Mouse (Mus musculus) thymus, postnatal 10 days (tissue): Measurements from ENCODE around the gene E330009J07Rik.

ENCODE experiments used
- DNase-seq, 2 experiments: peaks; one replicate each; pipeline ENCODE4 v3.0.0; 2021; ENCODE audit warnings: low spot score in 2 of 2

Gene E330009J07Rik

DNA sequence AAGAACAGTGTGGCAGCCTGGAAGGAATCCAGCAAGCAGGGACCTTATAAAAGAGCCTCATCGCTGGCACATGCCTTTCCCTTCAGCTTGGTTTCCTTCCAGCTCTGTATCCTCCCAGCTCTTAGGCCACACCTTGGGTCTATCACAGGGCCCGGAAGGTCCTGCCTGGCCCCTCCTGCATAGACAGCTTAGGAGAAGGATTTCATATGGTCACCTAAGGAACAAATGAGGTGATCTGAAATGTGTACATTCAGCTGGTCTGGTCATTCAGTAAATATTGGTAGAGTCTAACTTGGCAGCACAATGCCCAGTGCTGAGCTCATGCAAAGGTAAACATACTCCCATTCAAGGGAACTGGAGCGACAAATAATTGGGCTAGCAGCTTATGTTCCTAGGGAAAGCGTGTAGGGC is 6.4 kb downstream of the E330009J07Rik start:
- DNase-seq: no peak

DNA sequence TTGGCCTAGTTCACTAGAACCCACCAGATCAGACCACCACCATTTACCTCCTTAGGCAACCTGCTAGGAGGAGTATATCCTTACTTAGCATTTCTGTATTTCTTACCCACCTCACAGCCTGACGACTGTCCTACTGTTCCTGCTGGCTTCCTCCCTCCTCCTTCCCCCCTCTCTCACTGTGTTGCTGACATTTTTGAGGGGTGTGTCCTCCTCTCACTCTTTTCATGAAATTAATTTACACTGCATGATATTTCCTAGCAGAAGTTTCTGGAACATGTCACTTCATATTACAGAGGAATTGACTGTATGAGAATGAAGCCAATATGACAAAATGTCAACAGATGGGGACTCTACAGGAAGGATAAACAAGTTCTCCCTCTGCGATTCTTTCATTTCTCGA is 7.2 kb downstream of the E330009J07Rik start:
- DNase-seq: no peak

DNA sequence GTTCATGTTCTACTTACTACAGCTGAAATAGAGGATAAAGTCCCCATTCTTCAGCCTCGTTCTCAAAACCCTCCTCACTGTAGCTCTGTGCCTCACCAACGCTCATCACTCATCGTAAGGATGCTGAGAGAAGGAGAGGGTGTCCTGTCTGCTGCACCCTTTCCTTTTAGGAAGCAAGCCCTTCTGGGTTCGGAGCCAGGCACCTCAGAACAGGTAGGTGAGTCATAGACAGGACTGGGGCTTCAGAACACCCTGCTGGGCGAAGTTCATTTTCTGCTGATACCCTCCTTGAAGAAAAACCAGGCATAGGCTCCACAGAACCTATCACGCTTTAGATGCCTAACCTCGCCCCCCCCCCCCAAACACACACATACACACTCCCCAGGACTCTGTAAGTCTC is 8.5 kb downstream of the E330009J07Rik start:
- DNase-seq: no peak

DNA sequence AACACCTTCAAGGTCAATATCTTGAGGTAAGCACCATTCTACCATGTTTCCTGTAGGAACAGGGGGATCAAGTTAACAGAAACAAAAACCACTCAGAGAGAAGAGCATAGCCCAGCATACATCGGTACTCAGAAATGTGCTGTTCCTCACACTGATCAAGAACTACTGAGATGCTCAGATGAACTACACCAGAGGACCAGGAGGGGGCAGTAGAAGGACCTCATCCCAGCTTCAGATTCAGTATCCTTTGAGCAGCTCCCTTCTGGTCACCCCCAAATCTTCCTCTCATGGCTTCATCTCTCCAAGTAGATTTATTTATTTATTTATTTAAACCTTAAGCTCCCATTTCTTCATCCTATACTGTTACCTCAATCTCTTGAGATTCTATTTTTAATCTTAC is 12.2 kb downstream of the E330009J07Rik start:
- DNase-seq: peak; percentile 20 to 64

DNA sequence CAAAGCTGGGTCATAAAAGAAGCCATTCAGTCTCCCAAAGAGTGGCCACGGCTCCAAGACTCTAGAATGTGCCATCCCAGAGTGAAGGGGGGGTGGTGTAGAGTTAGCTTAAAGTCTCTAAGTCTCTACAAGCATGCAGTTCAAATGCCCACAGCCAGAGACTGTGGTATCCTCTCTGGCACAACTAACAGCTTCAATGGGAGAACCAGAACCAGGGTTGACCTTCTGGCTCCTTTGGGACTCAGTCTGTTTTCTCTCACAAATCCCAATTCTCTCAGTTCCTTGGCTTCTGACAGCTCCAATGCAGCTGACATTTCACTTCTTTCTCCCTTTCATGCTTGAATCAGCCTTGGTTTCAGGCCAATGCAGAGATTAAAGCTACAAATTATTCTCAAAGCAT is 12.9 kb downstream of the E330009J07Rik start:
- DNase-seq: no peak

DNA sequence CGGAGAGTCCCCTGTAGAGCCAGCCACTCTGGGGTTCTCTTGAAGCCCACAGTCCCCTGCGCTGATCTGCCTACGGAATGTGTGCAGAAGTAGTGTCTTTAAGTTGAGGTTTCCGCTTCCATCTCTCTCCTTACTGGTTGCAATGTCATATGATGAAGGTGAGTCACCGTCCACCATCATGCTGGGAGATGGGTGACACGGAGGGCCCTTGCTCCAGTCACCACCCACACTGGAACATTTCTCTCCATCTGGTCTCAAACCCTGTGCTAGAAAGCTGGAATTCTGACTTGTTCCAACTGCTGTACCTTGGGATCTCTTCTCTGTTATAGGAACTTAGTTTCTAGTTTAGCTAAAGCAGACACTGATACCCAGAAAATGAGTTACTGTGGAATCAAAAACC is 14.8 kb downstream of the E330009J07Rik start:
- no peak for DNase-seq

DNA sequence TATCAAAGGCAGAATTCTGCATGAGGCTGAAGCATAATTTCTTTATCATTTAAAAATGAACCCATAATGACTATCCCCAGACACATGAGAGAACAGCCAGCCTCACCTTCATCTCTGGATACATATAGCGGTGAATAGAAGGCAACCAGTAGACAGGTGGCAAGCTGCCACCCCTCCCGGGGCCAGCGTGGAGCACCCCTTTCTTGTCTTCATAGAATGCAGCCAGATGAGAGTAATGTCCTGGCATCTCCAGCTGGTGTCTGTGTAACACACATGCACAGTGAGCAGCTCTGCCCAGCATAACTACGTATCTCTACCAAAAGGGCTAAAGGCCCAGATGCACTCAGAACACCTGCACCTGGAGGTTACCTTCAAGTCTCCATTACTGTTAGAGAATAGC is 17.5 kb downstream of the E330009J07Rik start:
- no peak for DNase-seq

DNA sequence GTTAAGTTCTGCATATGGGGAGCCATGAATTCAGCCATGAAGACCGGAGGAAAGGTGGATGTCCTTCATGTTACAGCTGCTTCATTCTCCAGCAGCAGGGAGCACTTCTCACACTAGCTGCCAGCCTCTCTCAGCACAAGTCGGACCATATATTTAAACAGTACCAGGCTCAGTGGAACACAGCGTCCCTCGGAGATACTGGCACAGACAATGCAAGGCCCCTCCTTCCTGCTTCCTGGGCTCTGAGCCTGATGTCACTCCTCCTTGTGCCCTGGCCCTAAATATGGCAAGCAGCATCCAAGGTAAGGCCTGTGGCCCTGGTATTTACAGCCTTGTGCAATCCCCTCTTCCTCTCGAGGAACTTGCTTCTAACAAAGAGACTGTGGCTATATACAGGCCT is 20.1 kb downstream of the E330009J07Rik start:
- no peak for DNase-seq

DNA sequence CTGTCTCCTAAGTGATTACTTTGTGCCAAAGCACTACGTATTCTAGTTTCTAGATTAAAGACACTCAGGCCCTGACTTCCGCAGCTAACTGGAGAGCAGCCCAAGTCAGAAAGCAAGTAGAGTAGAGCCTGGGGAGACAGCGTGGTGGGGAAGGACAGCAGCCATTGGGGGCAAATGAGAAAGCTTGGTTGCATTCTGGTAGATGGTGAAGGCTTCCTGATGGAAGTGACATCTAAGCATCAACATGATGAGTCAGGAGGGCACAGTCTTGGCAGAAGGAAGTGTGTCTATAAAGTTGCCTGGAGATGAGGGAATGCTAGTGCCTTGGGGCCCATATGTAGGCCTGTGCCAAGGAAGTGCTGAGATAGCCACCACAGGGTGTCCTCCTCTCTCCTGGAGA is 22.4 kb downstream of the E330009J07Rik start:
- DNase-seq: no peak

DNA sequence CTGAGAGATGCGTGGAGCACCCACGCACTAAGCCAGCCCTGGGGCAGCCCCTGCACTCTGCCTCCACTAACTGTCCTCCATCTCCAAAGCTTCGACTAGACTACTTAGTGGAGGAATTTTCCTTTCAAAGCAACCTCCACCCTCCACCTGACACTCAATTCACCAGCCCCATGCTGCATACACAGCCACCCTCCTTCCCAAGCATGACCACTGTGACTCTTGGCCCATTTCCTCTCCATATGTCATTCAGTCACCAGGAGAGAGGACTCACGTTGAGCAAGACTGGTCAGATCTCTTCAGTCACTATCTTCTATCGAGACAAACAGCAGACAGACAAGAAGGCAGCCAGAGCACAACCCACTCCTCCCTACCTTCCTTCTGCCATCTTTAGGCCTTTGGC is 22.9 kb downstream of the E330009J07Rik start:
- no peak for DNase-seq

DNA sequence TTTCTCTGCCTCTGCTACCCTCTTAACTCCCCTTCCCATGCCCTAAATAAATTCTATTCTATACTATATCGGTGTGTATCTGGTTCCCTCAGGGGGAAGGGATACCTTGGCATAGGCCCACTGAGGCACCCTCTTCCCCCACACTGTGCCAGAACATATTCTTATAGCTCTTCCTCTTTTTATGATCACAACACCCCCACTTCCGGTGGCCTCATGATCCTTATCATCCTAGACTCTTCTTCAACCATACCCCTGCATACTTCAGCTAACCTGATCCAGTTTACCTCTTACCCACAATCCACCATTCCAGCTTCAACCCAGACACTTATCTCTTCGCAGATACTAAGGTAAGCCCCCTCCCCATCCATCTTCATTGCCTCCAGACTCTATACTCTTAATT is 24.9 kb downstream of the E330009J07Rik start:
- no peak for DNase-seq

DNA sequence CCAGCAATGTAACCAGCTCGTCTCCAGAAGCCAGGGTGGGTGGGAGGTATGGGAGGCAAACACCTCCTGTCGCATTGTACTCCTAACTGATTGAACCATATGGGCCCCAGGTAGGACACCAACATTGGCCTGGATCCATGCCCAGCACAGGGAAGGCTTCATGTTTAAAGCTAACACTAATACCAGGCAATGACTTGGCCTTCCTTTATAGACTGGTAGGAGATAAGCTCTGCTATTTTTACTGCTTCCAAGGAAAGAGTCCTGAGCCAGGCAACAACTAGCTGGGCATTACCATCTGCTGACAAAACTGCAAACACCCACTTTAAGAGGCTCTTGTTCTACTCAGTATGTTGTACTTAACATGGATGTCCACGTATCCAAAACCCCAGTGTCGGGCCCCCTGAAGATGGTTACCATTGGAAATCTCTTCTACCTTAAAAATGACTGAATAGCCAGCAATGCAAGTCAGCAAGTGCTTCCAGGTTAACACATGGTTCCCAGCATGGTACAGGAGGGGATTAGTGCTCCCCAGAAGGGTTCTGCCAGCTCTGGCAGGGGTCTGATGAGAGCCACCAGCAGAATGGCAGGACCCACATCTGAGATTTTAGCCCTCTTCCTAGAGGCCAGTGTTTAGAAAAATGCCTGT is 32.2 kb downstream of the E330009J07Rik start:
- no peak for DNase-seq

DNA sequence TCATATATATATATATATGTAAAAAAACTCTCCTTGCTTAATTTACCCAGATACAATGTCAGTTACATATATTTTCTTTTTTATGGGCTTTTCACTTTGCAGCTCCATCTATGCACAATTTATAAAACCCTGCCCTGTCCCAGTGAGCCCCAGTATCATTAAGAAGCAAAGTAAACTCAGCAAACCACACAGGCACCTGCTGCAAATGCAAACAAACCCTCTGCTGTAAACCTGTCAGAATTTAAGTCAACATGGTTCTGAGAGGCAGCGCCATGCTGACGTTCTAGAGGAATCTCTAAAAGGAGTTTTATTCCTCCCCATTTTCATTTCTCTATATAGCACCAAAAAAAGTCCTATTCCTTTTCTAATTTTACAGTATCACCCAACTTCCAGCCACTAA is 33.9 kb downstream of the E330009J07Rik start:
- DNase-seq: no peak

DNA sequence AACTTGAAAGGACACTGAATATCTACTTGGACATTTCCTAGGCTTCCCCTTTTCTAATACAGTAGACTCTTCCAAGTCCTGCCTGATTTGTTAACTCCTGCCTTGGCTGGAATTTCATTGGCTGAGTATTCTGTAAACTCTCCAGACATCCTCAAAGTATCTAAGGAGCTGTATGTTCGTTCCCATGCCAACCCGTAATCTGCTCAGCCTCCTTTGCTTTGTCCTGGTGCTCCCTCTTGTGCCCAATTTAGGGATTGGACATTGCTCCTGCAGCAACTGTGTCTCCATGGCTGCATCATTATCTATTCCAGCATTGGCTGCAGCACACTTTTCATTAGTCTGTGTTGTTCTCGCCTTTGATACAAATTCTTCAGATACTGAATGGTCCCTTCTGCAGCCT is 42.7 kb downstream of the E330009J07Rik start:
- DNase-seq: peak in 1 of 2 experiments; percentile 12

DNA sequence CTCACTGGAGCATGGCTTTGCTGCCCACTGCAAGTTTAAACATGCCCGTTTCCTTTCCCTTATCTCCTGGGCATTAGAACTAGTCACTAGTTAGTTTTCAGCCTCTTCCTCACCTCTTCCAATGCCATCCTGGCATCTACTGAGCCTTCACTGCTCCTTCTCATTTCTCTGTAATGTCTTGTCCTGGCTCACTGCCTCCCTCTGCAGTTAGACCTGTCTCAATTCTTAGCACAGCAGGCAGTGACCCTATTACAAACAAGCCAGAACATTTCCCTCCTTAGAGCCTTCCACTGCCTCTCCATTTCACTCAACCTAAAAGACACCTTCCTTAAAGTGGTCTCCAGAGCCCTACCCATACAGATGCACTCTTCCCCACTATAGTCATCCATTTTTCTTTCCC is 45.0 kb downstream of the E330009J07Rik start:
- no peak for DNase-seq

DNA sequence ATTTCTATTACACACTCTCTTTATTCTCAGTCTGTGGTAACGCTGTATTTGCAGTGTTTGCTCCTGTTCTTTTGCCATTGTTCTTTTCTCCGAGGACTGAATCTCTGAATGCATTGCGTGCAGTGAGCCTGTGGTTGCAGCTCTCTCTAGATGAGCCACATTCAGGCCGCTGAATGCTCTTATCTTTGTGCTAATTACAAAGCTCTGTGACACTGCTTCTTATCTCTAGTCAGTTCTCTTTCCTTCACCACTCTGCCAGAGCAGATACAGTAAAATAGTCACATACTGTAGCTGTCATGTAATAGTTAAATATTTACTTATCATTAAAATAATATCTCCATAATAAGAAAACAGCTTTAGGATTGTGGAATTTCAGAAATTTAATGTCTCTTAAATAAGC is 47.3 kb downstream of the E330009J07Rik start:
- DNase-seq: no peak

DNA sequence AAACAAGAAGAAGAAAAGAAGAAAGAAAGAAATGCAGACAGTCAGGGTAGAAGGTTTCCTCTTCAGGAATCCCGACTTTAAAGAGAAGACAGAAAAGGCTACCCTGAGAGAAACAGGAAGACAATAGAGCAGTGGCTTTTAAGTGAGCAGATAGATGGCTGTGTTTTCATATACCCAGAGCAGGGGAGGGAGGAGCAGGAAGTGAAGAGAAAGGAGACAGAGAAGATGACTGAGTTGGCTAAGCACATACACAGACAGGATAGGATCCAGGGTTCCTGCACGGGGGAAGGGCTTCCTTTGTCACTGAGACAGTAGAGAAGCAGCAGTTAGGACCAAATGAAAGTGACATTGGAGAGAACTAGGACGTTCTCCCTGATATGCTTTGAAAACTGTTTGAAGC is 50.3 kb downstream of the E330009J07Rik start:
- DNase-seq: peak in 1 of 2 experiments; percentile 8

DNA sequence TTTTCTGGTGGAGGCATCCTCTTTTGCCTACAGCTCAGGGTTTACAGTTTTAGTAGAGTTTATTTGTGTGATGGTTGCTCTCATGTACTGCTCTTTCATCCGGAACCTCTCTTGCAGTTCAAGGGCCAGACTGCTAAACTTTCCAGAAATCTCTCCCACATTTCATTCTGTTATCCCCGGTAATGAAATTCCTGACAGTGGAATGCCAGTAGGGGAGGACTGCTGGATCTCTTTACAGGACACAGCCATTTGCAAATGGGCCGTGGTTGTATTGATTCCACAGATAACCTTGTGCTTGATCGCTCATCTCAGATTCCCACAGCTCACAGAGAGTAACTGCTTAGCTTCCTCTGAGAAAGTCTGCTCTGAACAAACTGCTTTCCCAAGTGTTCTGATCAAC is 54.0 kb downstream of the E330009J07Rik start:
- DNase-seq: no peak

DNA sequence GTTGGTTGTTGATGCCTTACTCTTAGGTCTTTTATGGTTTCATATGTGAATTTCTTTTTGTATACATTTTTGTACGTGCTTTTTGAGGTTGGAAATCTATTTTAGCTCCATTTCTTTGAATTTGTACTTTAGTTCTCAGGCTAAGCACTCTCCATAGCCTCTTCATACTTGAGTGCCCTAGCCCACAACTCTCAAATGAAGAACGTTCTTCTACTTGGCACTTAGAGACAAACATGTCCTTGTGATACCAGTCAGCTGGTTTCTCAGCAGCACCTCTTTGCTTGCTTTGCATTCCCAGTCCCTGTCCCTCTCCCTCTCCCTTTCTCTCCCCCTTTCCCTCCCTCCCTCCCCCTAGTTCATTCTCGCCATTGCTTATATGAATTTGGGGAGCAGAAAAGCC is 55.8 kb downstream of the E330009J07Rik start:
- no peak for DNase-seq

DNA sequence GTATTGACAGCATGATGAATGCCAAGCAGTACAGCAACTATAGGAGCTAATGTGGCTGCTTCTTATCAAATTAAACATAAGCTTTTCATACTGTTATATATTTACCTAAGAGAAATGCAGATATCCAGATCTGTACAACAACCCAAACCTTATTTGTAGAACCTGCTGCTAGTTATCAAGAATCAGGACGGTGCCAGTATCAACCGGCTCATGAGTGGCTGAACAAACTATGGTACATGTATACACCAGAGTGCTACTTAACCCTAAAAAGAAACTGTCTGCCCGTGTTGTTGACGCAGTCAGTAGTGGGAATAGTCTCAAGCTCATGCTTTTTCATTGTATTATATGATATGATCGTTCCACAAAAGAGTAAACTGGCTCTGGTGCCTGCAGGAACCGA is 64.9 kb downstream of the E330009J07Rik start:
- DNase-seq: no peak

DNA sequence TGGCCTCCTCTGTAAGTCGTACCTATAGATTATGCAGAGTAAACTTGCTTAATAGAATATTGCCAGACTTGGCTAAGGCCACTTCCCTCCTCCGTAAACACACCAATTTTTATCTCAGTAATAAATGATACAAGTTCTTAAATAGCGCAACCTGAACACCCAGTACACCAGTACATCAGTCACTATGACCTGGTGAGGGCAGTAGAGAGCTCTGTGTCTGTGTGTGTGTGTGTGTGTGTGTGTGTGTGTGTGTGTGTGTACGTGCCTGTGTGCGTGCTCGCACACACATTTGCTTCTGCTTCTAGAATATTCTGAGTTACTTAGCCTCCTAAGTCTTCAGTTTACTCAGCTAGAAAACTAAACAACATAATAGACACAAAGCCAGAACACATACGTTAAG is 82.6 kb downstream of the E330009J07Rik start:
- no peak for DNase-seq
